Mouse (Mus musculus) forebrain, embryonic 14.5 days (tissue): ENCODE results near the gene Prkag1. TPM values are rescaled to one million over a fixed set of nuclear protein-coding genes. Genes with fewer than 3 reads are reported as not detected.
A peak's percentile ranks its signal among the peaks of the same experiment; 100 is the strongest.

Source experiments
- ATAC-seq: fragments of 200-750 bp; cut with Nextera tagmentation; 2 replicates; pipeline ENCODE4 v1.8.0; 2017; ENCODE audit warnings: mild to moderate bottlenecking, moderate library complexity
- DNase-seq: peaks from one replicate; pipeline ENCODE4 v3.0.0-alpha.2; 2015; ENCODE audit warnings: low spot score
- H3K27ac ChIP-seq: fragments of 300-500 bp; sonication (generic); 2 replicates; pipeline ENCODE4 v1.5.1; 2014; ENCODE audit warnings: low read depth, mild to moderate bottlenecking, control low read depth, low read length, moderate library complexity
- H3K27me3 ChIP-seq: fragments of 300-500 bp; sonication (generic); replicated peaks from 2 replicates; pipeline ENCODE4 v1.6.1; 2014; ENCODE audit warnings: low read length, control low read depth, mixed read lengths; ENCODE audit not compliant: control insufficient read depth, insufficient read depth
- H3K36me3 ChIP-seq: fragments of 300-500 bp; sonication (generic); 2 replicates; pipeline ENCODE4 v1.6.1; 2014; ENCODE audit warnings: low read length, control low read depth; ENCODE audit not compliant: control insufficient read depth, insufficient read depth
- H3K4me1 ChIP-seq: fragments of 300-500 bp; sonication (generic); 2 replicates; pipeline ENCODE4 v1.6.1; 2014; ENCODE audit warnings: antibody characterized with exemption, low read length, control low read depth; ENCODE audit not compliant: control insufficient read depth, insufficient read depth
- H3K4me2 ChIP-seq: fragments of 300-500 bp; sonication (generic); 2 replicates; pipeline ENCODE4 v1.6.1; 2014; ENCODE audit warnings: mild to moderate bottlenecking, control low read depth, low read length
- H3K4me3 ChIP-seq: fragments of 300-500 bp; sonication (generic); 2 replicates; pipeline ENCODE4 v1.5.1; 2014; ENCODE audit warnings: low read depth, low read length, control low read depth
- H3K9ac ChIP-seq: fragments of 300-500 bp; sonication (generic); 2 replicates; pipeline ENCODE4 v1.6.1; 2014; ENCODE audit warnings: mild to moderate bottlenecking, low read length, control low read depth, moderate library complexity
- H3K9me3 ChIP-seq: fragments of 300-500 bp; sonication (generic); replicated peaks from 2 replicates; pipeline ENCODE4 v1.6.1; 2016; ENCODE audit warnings: low read length, control low read depth, mixed read lengths; ENCODE audit not compliant: control insufficient read depth
- WGBS: fragments of 180-500 bp; shearing (Covaris S2); extraction: QIAGEN DNeasy Blood & Tissue Kit; methylation state at CpG from one replicate; pipeline ENCODE4 v1.1.7; 2014; 5-methylcytosine and 5-hydroxymethylcytosine counted together
- polyA plus RNA-seq: library from polyadenylated mRNA; unstranded; fragments of >200 nt; fragmentation: Nextera tagmentation; extraction: Ambion mirVana; gene quantifications from 2 replicates; pipeline ENCODE4 v1.2.1, GENCODE M21; 2014

The Prkag1 gene
- polyA plus RNA-seq: 82.1 and 87.3 TPM in 2 replicates

- Histone ChIP-seq H3K4me3 (peak within 1 kb of the TSS; percentile 75), H3K4me1 (peaks cover 5% of the 10 kb centered on the region; the same call in 1 of the 2 replicates), H3K36me3 (peaks cover 36% of the 10 kb centered on the region), H3K4me2 (peak within 1 kb of the TSS; percentile 69), H3K9ac (peak within 1 kb of the TSS; percentile 75), H3K9me3 (no peaks in the 10 kb centered on the region), H3K27ac (peak within 1 kb of the TSS; percentile 78), H3K27me3 (no peaks in the 10 kb centered on the region)
- DNase-seq (peak; percentile 97), ATAC-seq (peak; percentile 99)
- WGBS: under 1% methylated on average over 64 of the region's 66 CpGs
These were observed at the start of gene Prkag1 for GRCm38 (mm10) chr15:98830736-98831683. Prkag1 (minus strand) TSS chr15:98831521.

GRCm38 (mm10) chr15:98877331-98877730 is 46.0 kb upstream of the Prkag1 start:
- peak; percentile 89 for DNase-seq
- no peak for ATAC-seq
- H3K27me3 ChIP-seq: no peaks in the 10 kb centered on the region
- H3K9ac ChIP-seq: no peak overlapping the region
- H3K4me2 ChIP-seq: no peak overlapping the region
- peaks cover 13% of the 10 kb centered on the region for H3K4me1 ChIP-seq
- no peaks in the 10 kb centered on the region for H3K9me3 ChIP-seq
- H3K4me3 ChIP-seq: no peak overlapping the region
- peaks cover 16% of the 10 kb centered on the region; the same call in 1 of the 2 replicates for H3K36me3 ChIP-seq
- 16% methylated on average over 3 of the region's 3 CpGs for WGBS
- H3K27ac ChIP-seq: no peak overlapping the region

GRCm38 (mm10) chr15:98871916-98872888 is 40.9 kb upstream of the Prkag1 start:
- peak overlapping the region; percentile 99 for H3K4me3 ChIP-seq
- peaks cover 27% of the 10 kb centered on the region for H3K4me1 ChIP-seq
- H3K9ac ChIP-seq: peak overlapping the region; percentile 99
- H3K27ac ChIP-seq: peak overlapping the region; percentile 98
- DNase-seq (peak; percentile 98), ATAC-seq (peak; percentile 90)
- H3K36me3 ChIP-seq: 0 out of 2 replicates have a peak, but pooled peaks cover 6% of the 10 kb centered on the region
- H3K27me3 ChIP-seq: no peaks in the 10 kb centered on the region
- WGBS: 1% methylated on average over 45 of the region's 51 CpGs
- no peaks in the 10 kb centered on the region for H3K9me3 ChIP-seq
- peak overlapping the region; percentile 99 for H3K4me2 ChIP-seq

- peaks cover 27% of the 10 kb centered on the region for H3K4me1 ChIP-seq
- peaks cover 5% of the 10 kb centered on the region for H3K36me3 ChIP-seq
- peak within 1 kb of the TSS; percentile 99 for H3K9ac ChIP-seq
- peak within 1 kb of the TSS; percentile 98 for H3K27ac ChIP-seq
- no peaks in the 10 kb centered on the region for H3K9me3 ChIP-seq
- no peak for DNase-seq
- peak within 1 kb of the TSS; percentile 99 for H3K4me2 ChIP-seq
- no peaks in the 10 kb centered on the region for H3K27me3 ChIP-seq
- whole genome bisulfite sequencing: 0% methylated on average over 51 of the region's 94 CpGs
- peak within 1 kb of the TSS; percentile 99 for H3K4me3 ChIP-seq
- ATAC-seq: peak; percentile 43
These were observed 40.0 kb upstream of the Prkag1 start, which contains the start of gene Kmt2d for GRCm38 (mm10) chr15:98871070-98871915. Kmt2d (minus strand) TSS chr15:98871204.

GRCm38 (mm10) chr15:98870179-98871069 is 39.1 kb upstream of the Prkag1 start:
- Histone ChIP-seq H3K27ac (peak overlapping the region; percentile 98; the same call in 1 of the 2 replicates), H3K9ac (peak overlapping the region; percentile 99), H3K4me2 (peak overlapping the region; percentile 99), H3K36me3 (peaks cover 13% of the 10 kb centered on the region), H3K27me3 (no peaks in the 10 kb centered on the region), H3K4me1 (peaks cover 27% of the 10 kb centered on the region), H3K9me3 (no peaks in the 10 kb centered on the region), H3K4me3 (peak overlapping the region; percentile 99)
- under 1% methylated on average over 15 of the region's 16 CpGs for WGBS
- DNase-seq (no peak), ATAC-seq (no peak)

- Histone ChIP-seq H3K4me3 (peak overlapping the region; percentile 99), H3K9me3 (no peaks in the 10 kb centered on the region), H3K36me3 (peaks cover 22% of the 10 kb centered on the region), H3K4me1 (peaks cover 27% of the 10 kb centered on the region), H3K27me3 (no peaks in the 10 kb centered on the region), H3K27ac (no peak overlapping the region), H3K9ac (peak overlapping the region; percentile 99), H3K4me2 (peak overlapping the region; percentile 99)
- 12% methylated on average over 8 of the region's 8 CpGs for WGBS
- no peak for ATAC-seq
- no peak for DNase-seq
These were observed 38.2 kb upstream of the Prkag1 start for GRCm38 (mm10) chr15:98869342-98870178.
